Mouse (Mus musculus): ENCODE data around the gene Psg20. TPM values are rescaled to one million over a fixed set of nuclear protein-coding genes. Genes with fewer than 3 reads are reported as not detected.
"Not testable (repeated sequence)": the region's sequence is repeated elsewhere in the genome, so short reads cannot be mapped to it uniquely, and the experiment has no call there.

Gene Psg20
- not detected in 2 replicates for polyA plus RNA-seq (2012; ENCODE audit: insufficient read depth, insufficient read length, missing spikeins)

- Histone ChIP-seq H3K4me1 (ENCODE audit: control insufficient read depth, insufficient read depth, insufficient read length, low read length) (no peaks in the 10 kb centered on the region), H3K4me3 (ENCODE audit: insufficient read depth, low read depth, low read length) (no peak within 1 kb of the TSS), H3K27ac (replicated peaks; ENCODE audit: low read depth, low read length) (no peak within 1 kb of the TSS)
Observed at GRCm38 (mm10) chr7:18686085-18686484, at the start of gene Psg20. TSS of gene Psg20 (minus strand) at chr7:18686185.

GRCm38 (mm10) chr7:18734451-18734850 is 48.5 kb upstream of the Psg20 start:
- Histone ChIP-seq H3K4me3 (ENCODE audit: insufficient read depth, low read depth, low read length) (no peak overlapping the region), H3K27ac (replicated peaks; ENCODE audit: low read depth, low read length) (no peak overlapping the region), H3K4me1 (ENCODE audit: control insufficient read depth, insufficient read depth, insufficient read length, low read length) (no peaks in the 10 kb centered on the region)

- Histone ChIP-seq H3K4me1 (ENCODE audit: control insufficient read depth, insufficient read depth, insufficient read length, low read length) (no peaks in the 10 kb centered on the region), H3K27ac (replicated peaks; ENCODE audit: low read depth, low read length) (no peak overlapping the region), H3K4me3 (ENCODE audit: insufficient read depth, low read depth, low read length) (no peak overlapping the region)
Observed at GRCm38 (mm10) chr7:18733111-18733510, 47.1 kb upstream of the Psg20 start.

GRCm38 (mm10) chr7:18728391-18728790 is 42.4 kb upstream of the Psg20 start:
- no peaks in the 10 kb centered on the region for H3K4me1 ChIP-seq (ENCODE audit: control insufficient read depth, insufficient read depth, insufficient read length, low read length)
- no peak overlapping the region for H3K4me3 ChIP-seq (ENCODE audit: insufficient read depth, low read depth, low read length)
- H3K27ac ChIP-seq (replicated peaks; ENCODE audit: low read depth, low read length): no peak overlapping the region

- not testable (repeated sequence) for H3K4me1 ChIP-seq (ENCODE audit: control insufficient read depth, insufficient read depth, insufficient read length, low read length); H3K27ac ChIP-seq (replicated peaks; ENCODE audit: low read depth, low read length); H3K4me3 ChIP-seq (ENCODE audit: insufficient read depth, low read depth, low read length)
Observed at GRCm38 (mm10) chr7:18725931-18726330, 39.9 kb upstream of the Psg20 start.

GRCm38 (mm10) chr7:18724001-18724400 is 38.0 kb upstream of the Psg20 start:
- no peaks in the 10 kb centered on the region for H3K4me1 ChIP-seq (ENCODE audit: control insufficient read depth, insufficient read depth, insufficient read length, low read length)
- H3K4me3 ChIP-seq (ENCODE audit: insufficient read depth, low read depth, low read length): no peak overlapping the region
- no peak overlapping the region for H3K27ac ChIP-seq (replicated peaks; ENCODE audit: low read depth, low read length)

GRCm38 (mm10) chr7:18717790-18718189 is 31.8 kb upstream of the Psg20 start, which contains the start of gene Psg22:
TSS of gene Psg22 (plus strand) at chr7:18718090.
- Histone ChIP-seq H3K4me3 (ENCODE audit: insufficient read depth, low read depth, low read length) (no peak within 1 kb of the TSS), H3K4me1 (ENCODE audit: control insufficient read depth, insufficient read depth, insufficient read length, low read length) (no peaks in the 10 kb centered on the region; the same call in 1 of the 2 replicates), H3K27ac (replicated peaks; ENCODE audit: low read depth, low read length) (no peak within 1 kb of the TSS)

- no peaks in the 10 kb centered on the region; the same call in 1 of the 2 replicates for H3K4me1 ChIP-seq (ENCODE audit: control insufficient read depth, insufficient read depth, insufficient read length, low read length)
- no peak overlapping the region for H3K27ac ChIP-seq (replicated peaks; ENCODE audit: low read depth, low read length)
- no peak overlapping the region for H3K4me3 ChIP-seq (ENCODE audit: insufficient read depth, low read depth, low read length)
Observed at GRCm38 (mm10) chr7:18715546-18715945, 29.6 kb upstream of the Psg20 start.

- no peaks in the 10 kb centered on the region; the same call in 1 of the 2 replicates for H3K4me1 ChIP-seq (ENCODE audit: control insufficient read depth, insufficient read depth, insufficient read length, low read length)
- H3K4me3 ChIP-seq (ENCODE audit: insufficient read depth, low read depth, low read length): no peak overlapping the region
- no peak overlapping the region for H3K27ac ChIP-seq (replicated peaks; ENCODE audit: low read depth, low read length)
Observed at GRCm38 (mm10) chr7:18710846-18711245, 24.9 kb upstream of the Psg20 start.

GRCm38 (mm10) chr7:18710331-18710730 is 24.3 kb upstream of the Psg20 start:
- H3K4me1 ChIP-seq (ENCODE audit: control insufficient read depth, insufficient read depth, insufficient read length, low read length); H3K27ac ChIP-seq (replicated peaks; ENCODE audit: low read depth, low read length); H3K4me3 ChIP-seq (ENCODE audit: insufficient read depth, low read depth, low read length): not testable (repeated sequence)

- Histone ChIP-seq H3K4me1 (ENCODE audit: control insufficient read depth, insufficient read depth, insufficient read length, low read length) (no peaks in the 10 kb centered on the region), H3K4me3 (ENCODE audit: insufficient read depth, low read depth, low read length) (no peak overlapping the region), H3K27ac (replicated peaks; ENCODE audit: low read depth, low read length) (no peak overlapping the region)
Observed at GRCm38 (mm10) chr7:18685586-18685985, 399 bp downstream of the Psg20 start.

- H3K4me1 ChIP-seq (ENCODE audit: control insufficient read depth, insufficient read depth, insufficient read length, low read length): no peaks in the 10 kb centered on the region
- H3K4me3 ChIP-seq (ENCODE audit: insufficient read depth, low read depth, low read length): no peak overlapping the region
- H3K27ac ChIP-seq (replicated peaks; ENCODE audit: low read depth, low read length): no peak overlapping the region
Observed at GRCm38 (mm10) chr7:18679772-18680171, 6.2 kb downstream of the Psg20 start.

GRCm38 (mm10) chr7:18656625-18657024 is 29.4 kb downstream of the Psg20 start, which contains the start of gene Psg21:
TSS of gene Psg21 (minus strand) at chr7:18656725.
- H3K27ac ChIP-seq (replicated peaks; ENCODE audit: low read depth, low read length); H3K4me3 ChIP-seq (ENCODE audit: insufficient read depth, low read depth, low read length); H3K4me1 ChIP-seq (ENCODE audit: control insufficient read depth, insufficient read depth, insufficient read length, low read length): not testable (repeated sequence)

GRCm38 (mm10) chr7:18626921-18627320 is 59.1 kb downstream of the Psg20 start:
- not testable (repeated sequence) for H3K4me1 ChIP-seq (ENCODE audit: control insufficient read depth, insufficient read depth, insufficient read length, low read length); H3K4me3 ChIP-seq (ENCODE audit: insufficient read depth, low read depth, low read length)

More at GRCm38 (mm10) chr7:18626921-18627320, 59.1 kb downstream of the Psg20 start:
- H3K27ac ChIP-seq (replicated peaks; ENCODE audit: low read depth, low read length): not testable (repeated sequence)
